Mouse (Mus musculus) CH12.LX (cell line): ENCODE measurements at regions not wholly inside any gene's neighbourhood (a gene's known extent, or its start where the extent isn't known, plus 50 kb on each side); places are given as distances from the start of the nearest gene placed in this dataset.

Experiments used
- DNase-seq: peaks from one replicate; pipeline ENCODE4 v3.0.0-alpha.2; 2013; ENCODE audit errors: extremely low read depth
- H3K27ac ChIP-seq: 2 replicates; pipeline ENCODE4 v1.5.1; 2012; ENCODE audit warnings: low read depth, mild to moderate bottlenecking, control low read depth, moderate library complexity; ENCODE audit not compliant: insufficient read depth
- H3K27me3 ChIP-seq: replicated peaks from 2 replicates; pipeline ENCODE3; 2012; ENCODE audit warnings: inconsistent platforms
- H3K36me3 ChIP-seq, 2 experiments: replicated peaks in 1 of 2; 2 replicates each; pipeline versions ENCODE3 to v1.6.1; 2012; ENCODE audit warnings: inconsistent platforms in 1 of 2, low read length in 1 of 2, mild to moderate bottlenecking in 1 of 2, mixed read lengths in 1 of 2, moderate library complexity in 1 of 2; ENCODE audit not compliant: control insufficient read depth in 1 of 2, insufficient read depth in 1 of 2
- H3K4me1 ChIP-seq, 2 experiments: 2 replicates each; pipeline ENCODE4 v1.6.1; 2012; ENCODE audit warnings: inconsistent platforms in 1 of 2, moderate library complexity in 1 of 2; ENCODE audit not compliant: insufficient read depth in 2 of 2, control insufficient read depth in 1 of 2
- H3K4me2 ChIP-seq: 2 replicates; pipeline ENCODE4 v1.6.1; 2012; ENCODE audit warnings: low read depth, mild to moderate bottlenecking, control low read depth; ENCODE audit not compliant: poor library complexity, insufficient read depth, severe bottlenecking
- H3K4me3 ChIP-seq, 3 experiments: fragments of 150-350 bp in 1 of 3; sonication (generic) in 1 of 3; replicated peaks in 1 of 3; 2 replicates each; pipeline versions ENCODE3 to v1.5.1; 2011 to 2012; ENCODE audit warnings: low read depth in 2 of 3, low read length in 2 of 3, mild to moderate bottlenecking in 2 of 3, moderate library complexity in 2 of 3, control low read depth in 1 of 3, improper control_type of control experiment in 1 of 3, inconsistent platforms in 1 of 3, mixed read lengths in 1 of 3; ENCODE audit not compliant: poor library complexity in 1 of 3
- H3K79me2 ChIP-seq: replicated peaks from 2 replicates; pipeline ENCODE4 v1.6.1; 2012; ENCODE audit warnings: mild to moderate bottlenecking, moderate library complexity; ENCODE audit not compliant: control insufficient read depth, poor library complexity, insufficient read depth, severe bottlenecking; ENCODE audit errors: extremely low read depth
- H3K9ac ChIP-seq: 2 replicates; pipeline ENCODE4 v1.6.1; 2012; ENCODE audit warnings: low read depth, mild to moderate bottlenecking, control low read depth, moderate library complexity; ENCODE audit not compliant: insufficient read depth
- H3K9me3 ChIP-seq: replicated peaks from 2 replicates; pipeline ENCODE3; 2012; ENCODE audit warnings: low read length, inconsistent platforms, mixed read lengths
- EP300 ChIP-seq: IDR thresholded peaks from 2 replicates; pipeline ENCODE4 v1.6.1; 2011; ENCODE audit warnings: low read length, improper control_type of control experiment
- HCFC1 ChIP-seq: IDR thresholded peaks from 2 replicates; pipeline ENCODE4 v1.6.1; 2012; ENCODE audit warnings: low read depth, mild to moderate bottlenecking, inconsistent platforms, low read length, improper control_type of control experiment
- IRF4 ChIP-seq: IDR thresholded peaks from 2 replicates; pipeline ENCODE4 v1.6.1; 2014; ENCODE audit warnings: low read depth, mild to moderate bottlenecking, inconsistent platforms, low read length, improper control_type of control experiment
- JUN ChIP-seq: IDR thresholded peaks from 2 replicates; pipeline ENCODE4 v1.6.1; 2011; ENCODE audit warnings: low read depth, mild to moderate bottlenecking, low read length, improper control_type of control experiment, moderate library complexity; ENCODE audit not compliant: insufficient read depth
- JUND ChIP-seq: conservative IDR thresholded peaks from 2 replicates; pipeline ENCODE4 v1.6.1; 2011; ENCODE audit warnings: low read depth, low read length, improper control_type of control experiment
- MAFK ChIP-seq: IDR thresholded peaks from 2 replicates; pipeline ENCODE4 v1.6.1; 2011; ENCODE audit warnings: low read length, improper control_type of control experiment; ENCODE audit not compliant: insufficient replicate concordance
- MAZ ChIP-seq: IDR thresholded peaks from 2 replicates; pipeline ENCODE4 v1.6.1; 2012; ENCODE audit warnings: low read depth, mild to moderate bottlenecking, inconsistent platforms, low read length, improper control_type of control experiment, moderate library complexity
- MEF2A ChIP-seq: IDR thresholded peaks from 2 replicates; pipeline ENCODE4 v1.6.1; 2014; ENCODE audit warnings: low read depth, mild to moderate bottlenecking, inconsistent platforms, low read length, improper control_type of control experiment, borderline replicate concordance
- MYC ChIP-seq: IDR thresholded peaks from 2 replicates; pipeline ENCODE4 v1.6.1; 2011; ENCODE audit warnings: low read depth, mild to moderate bottlenecking, improper control_type of control experiment, low read length
- NELFE ChIP-seq: IDR thresholded peaks from 2 replicates; pipeline ENCODE4 v1.6.1; 2011; ENCODE audit warnings: low read depth, low read length, improper control_type of control experiment
- NRF1 ChIP-seq: IDR thresholded peaks from 2 replicates; pipeline ENCODE4 v1.6.1; 2014; ENCODE audit warnings: low read depth, mild to moderate bottlenecking, inconsistent platforms, low read length, improper control_type of control experiment, moderate library complexity
- PAX5 ChIP-seq: IDR thresholded peaks from 2 replicates; pipeline ENCODE4 v1.6.1; 2012; ENCODE audit warnings: low read length, inconsistent platforms, mixed read lengths
- POLR2A ChIP-seq: IDR thresholded peaks from 2 replicates; pipeline ENCODE4 v1.6.1; 2011; ENCODE audit warnings: low read depth, mild to moderate bottlenecking, improper control_type of control experiment, low read length
- POLR2AphosphoS2 ChIP-seq: IDR thresholded peaks from 2 replicates; pipeline ENCODE4 v1.6.1; 2011; ENCODE audit warnings: low read depth, low read length, improper control_type of control experiment
- SMC3 ChIP-seq: IDR thresholded peaks from 2 replicates; pipeline ENCODE4 v1.6.1; 2011; ENCODE audit warnings: low read depth, low read length, improper control_type of control experiment
- TCF12 ChIP-seq: IDR thresholded peaks from 2 replicates; pipeline ENCODE4 v1.6.1; 2014; ENCODE audit warnings: low read depth, mild to moderate bottlenecking, inconsistent platforms, low read length, improper control_type of control experiment
- USF2 ChIP-seq: conservative IDR thresholded peaks from 2 replicates; pipeline ENCODE4 v1.6.1; 2011; ENCODE audit warnings: low read depth, low read length, improper control_type of control experiment
- ZMIZ1 ChIP-seq: IDR thresholded peaks from 2 replicates; pipeline ENCODE4 v1.6.1; 2012; ENCODE audit warnings: low read depth, mild to moderate bottlenecking, inconsistent platforms, low read length, improper control_type of control experiment
- dilution Hi-C: fragments of 300-500 bp; cut with MboI; formaldehyde crosslinking; loops from 2 replicates; pipeline ENCODE4 v1.14.3; 2020; ENCODE audit warnings: low sequenced_read_pairs; ENCODE audit not compliant: extremely low pct_unique_long_range_greater_than_20kb, extremely low pct_ligation_motif_present
- in situ Hi-C: fragments of 300-500 bp; cut with MboI; formaldehyde crosslinking; loops from 3 replicates; pipeline ENCODE4 v1.14.3; 2019; ENCODE audit warnings: low sequenced_read_pairs, low pct_ligation_motif_present, low pct_unique_long_range_greater_than_20kb, mixed read lengths

DNA sequence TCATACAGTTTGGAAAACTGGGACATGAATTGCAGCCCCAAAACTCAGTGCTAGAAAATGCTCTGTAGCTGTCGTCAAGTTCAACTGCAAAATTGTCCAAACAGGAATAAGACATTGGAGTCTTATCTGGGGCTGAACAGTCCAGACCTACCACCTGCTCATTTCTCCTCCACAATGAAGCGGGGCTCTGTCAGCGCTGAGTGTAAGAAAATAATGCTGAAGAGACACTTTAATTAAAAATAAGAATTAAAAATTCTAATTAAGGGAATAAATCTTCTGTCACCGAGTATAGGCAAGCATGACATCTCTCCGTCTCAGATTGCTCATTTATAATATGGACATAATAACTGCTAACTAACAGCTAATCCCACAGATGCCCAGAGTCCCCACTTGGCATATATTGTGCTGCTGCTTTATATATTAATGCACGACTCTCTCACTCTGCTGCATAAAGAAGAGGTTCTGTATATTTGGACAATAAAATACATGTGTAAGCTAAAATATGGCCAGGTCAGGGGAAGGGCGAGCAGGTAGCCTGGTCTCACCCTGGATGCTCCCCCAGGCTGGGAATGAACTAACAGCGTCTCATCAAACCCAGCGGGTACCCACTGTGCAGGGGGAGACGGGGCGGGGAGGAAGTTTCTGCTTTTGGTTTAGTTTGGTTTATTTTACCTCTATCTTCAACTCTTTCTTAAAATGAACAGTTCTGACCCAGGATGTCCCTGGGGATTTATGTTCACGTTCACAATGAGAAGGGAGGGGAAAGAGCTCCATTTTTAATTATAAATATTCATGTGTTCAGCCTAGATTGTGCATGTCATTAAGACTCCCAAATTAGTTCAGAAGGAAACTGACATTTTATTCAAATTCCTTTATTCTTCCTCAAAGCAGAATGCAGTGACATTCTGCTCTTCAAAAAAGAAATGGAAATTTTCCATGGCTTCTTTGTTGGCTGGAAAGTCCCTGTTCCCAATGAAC is 544.9 kb downstream of the Pdcd6ip start:
- Histone ChIP-seq H3K4me3 (no peak overlapping the region), H3K9ac (no peak overlapping the region), H3K27me3 (no peaks in the 10 kb centered on the region), H3K9me3 (peaks cover 50% of the 10 kb centered on the region), H3K79me2 (no peaks in the 10 kb centered on the region), H3K27ac (no peak overlapping the region), H3K4me2 (no peak overlapping the region), H3K36me3 (no peaks in the 10 kb centered on the region), H3K4me1 (no peaks in the 10 kb centered on the region)
- dilution Hi-C loops: no loop called here
- no peak for TF ChIP-seq HCFC1
- TF ChIP-seq JUND: no peak
- TF ChIP-seq MEF2A: no peak
- no peak for TF ChIP-seq PAX5
- no peak for TF ChIP-seq JUN
- no peak for TF ChIP-seq EP300
- no peak for TF ChIP-seq IRF4
- TF ChIP-seq POLR2AphosphoS2: no peak
- TF ChIP-seq MAFK: no peak
- TF ChIP-seq USF2: no peak
- in situ Hi-C loops: no loop called here
- DNase-seq: no peak

GRCm38 (mm10) chr9:113160011-113160410 is 548.0 kb downstream of the Pdcd6ip start:
- in situ Hi-C loops (no loop called here), dilution Hi-C loops (no loop called here)
- no peak for DNase-seq
- peaks cover 65% of the 10 kb centered on the region for H3K9me3 ChIP-seq
- no peak overlapping the region for H3K4me2 ChIP-seq
- no peaks in the 10 kb centered on the region for H3K79me2 ChIP-seq
- H3K9ac ChIP-seq: no peak overlapping the region
- no peak overlapping the region for H3K27ac ChIP-seq
- H3K4me1 ChIP-seq: no peaks in the 10 kb centered on the region
- H3K4me3 ChIP-seq: no peak overlapping the region
- no peaks in the 10 kb centered on the region for H3K36me3 ChIP-seq
- no peaks in the 10 kb centered on the region for H3K27me3 ChIP-seq
- TF ChIP-seq PAX5 (no peak), MAZ (no peak), POLR2AphosphoS2 (no peak)

DNA sequence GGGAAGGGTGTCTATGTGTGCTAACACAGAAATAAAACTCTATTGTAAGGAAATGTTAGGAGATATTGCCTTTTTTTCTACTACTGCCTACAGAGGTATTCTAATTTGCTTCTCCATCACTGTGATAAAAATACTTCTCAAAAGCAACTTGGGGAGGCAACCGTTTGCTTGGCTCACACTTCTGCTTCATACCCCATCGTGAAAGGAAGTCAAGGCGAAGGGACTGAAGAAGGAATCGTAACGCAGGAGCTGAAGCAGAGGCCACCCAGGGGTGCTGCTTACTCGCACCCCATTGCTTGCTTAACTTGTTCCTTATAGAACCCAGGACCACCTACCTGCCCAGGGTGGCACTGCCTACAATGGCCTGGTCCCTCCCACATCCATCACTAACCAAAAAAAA is 550.0 kb downstream of the Pdcd6ip start:
- Histone ChIP-seq H3K36me3 (no peaks in the 10 kb centered on the region), H3K4me1 (no peaks in the 10 kb centered on the region), H3K79me2 (no peaks in the 10 kb centered on the region), H3K27me3 (no peaks in the 10 kb centered on the region), H3K4me3 (no peak overlapping the region), H3K9ac (no peak overlapping the region), H3K9me3 (peaks cover 76% of the 10 kb centered on the region), H3K4me2 (no peak overlapping the region), H3K27ac (no peak overlapping the region)
- no peak for DNase-seq
- dilution Hi-C loops: no loop called here
- no peak for TF ChIP-seq TCF12
- TF ChIP-seq MEF2A: no peak
- TF ChIP-seq SMC3: no peak
- no peak for TF ChIP-seq NRF1
- no peak for TF ChIP-seq ZMIZ1
- no peak for TF ChIP-seq MYC
- no peak for TF ChIP-seq POLR2A
- TF ChIP-seq NELFE: no peak
- in situ Hi-C loops: no loop called here
